Mouse (Mus musculus) lung, postnatal 25 days (tissue): ENCODE results near the gene Nol9.
"Not testable (repeated sequence)": the region's sequence is repeated elsewhere in the genome, so short reads cannot be mapped to it uniquely, and the experiment has no call there.

Source experiments
- DNase-seq: peaks from one replicate; pipeline ENCODE4 v3.0.0; 2022; ENCODE audit warnings: low spot score

Gene Nol9

DNA sequence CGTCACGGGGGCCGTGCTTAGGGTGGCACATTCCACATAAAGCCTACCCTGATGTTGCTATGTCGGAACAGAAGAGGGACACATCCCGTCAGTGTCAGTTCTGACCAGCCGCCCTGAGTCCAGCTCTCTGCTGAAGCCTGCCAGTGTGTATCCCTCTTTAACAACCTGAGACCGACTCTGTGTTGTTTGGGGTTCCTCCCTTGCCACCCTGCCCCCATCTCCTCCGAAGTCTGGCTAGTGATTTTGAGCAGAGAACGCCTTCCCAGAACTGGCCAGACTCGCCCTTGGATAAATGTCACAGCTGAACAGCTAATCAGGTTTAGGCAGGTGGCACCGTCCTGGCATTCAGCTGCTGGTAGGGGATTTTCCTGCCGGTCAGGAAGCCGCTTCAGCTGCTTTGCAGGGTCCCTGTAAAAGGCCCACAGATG, 28.4 kb upstream of the Nol9 start:
- DNase-seq, result no peak

DNA sequence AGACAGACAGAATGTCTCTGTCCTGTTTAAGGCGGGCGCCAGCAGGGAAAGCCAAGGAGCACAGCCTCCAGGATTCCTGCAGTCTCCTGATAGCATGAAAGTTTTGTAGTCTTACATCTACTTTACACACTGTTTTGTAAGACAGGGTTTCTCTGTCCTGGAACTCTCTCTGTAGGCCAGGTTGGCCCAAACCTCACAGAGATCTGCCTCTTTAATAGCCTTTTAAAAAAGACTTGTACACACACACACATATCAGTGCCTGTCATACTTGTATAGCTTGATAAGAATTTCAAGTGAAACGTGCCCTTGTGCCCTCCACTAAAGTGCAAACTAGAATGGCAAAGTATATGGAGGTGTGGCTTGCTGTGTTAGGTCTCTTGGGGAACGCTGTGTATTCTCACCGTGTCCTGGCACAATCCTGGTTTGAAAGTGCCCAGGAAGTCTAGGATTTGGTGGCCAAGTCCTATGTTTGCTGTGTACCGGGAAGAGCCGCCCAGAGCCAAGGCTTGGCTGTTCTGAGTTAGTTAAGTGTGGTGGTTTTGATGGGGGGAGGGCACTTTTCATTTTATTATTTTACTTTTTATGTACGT, 27.9 kb upstream of the Nol9 start:
- DNase-seq, result peak; percentile 67

DNA sequence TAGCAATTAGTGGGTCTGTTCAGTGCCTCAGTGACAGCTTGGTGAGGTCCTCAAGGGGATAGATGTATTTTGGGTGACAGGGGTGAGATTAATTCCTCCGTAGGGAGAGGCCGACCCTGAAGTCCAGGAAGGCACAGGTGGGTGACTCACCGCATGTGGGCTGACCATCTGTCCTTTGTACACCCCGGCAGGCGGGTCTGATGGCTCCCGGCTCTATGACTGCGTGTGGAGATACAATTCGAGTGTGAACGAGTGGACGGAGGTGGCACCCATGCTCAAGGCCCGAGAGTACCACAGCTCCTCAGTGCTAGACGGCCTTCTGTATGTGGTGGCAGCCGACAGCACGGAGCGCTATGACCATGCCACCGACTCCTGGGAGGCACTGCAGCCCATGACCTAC, 27.0 kb upstream of the Nol9 start:
- no peak for DNase-seq

DNA sequence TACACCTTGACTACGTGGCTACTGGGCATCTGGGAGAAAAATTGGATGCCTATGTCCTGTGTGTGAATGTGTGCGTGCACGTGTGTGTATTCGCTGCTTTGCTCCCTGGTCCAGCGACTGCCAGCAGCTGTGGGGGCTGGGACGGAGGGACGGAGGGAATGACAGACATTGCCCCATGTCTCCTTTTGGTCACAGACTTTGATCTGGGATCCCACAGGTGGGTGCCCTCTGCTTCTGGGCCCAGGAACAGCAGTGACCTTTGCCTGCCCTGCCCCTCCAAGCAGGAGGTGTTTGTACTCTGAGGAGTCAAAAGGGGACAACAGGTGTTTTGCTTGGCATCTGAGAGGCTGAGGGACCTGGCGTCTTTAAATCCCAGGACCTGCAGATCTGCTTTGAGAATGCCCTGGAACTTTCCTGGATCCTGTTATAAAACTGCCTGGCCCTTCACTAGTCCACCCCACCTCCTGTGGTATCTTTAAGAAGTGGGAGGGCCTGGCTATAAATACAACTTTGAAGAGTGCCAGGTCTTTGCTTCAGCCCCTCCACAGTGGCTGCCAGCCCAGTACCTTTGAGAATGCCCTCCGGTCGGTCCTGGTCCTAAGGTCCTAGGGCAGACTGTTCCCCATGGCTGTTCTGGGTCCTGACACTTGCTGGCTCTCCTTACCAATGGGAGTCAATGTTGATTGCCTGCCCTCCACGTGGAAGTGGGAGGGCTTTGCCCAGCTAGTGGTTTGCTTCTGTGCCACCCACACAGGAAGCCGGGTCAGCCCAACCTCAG, 25.9 kb upstream of the Nol9 start:
- DNase-seq, result no peak

DNA sequence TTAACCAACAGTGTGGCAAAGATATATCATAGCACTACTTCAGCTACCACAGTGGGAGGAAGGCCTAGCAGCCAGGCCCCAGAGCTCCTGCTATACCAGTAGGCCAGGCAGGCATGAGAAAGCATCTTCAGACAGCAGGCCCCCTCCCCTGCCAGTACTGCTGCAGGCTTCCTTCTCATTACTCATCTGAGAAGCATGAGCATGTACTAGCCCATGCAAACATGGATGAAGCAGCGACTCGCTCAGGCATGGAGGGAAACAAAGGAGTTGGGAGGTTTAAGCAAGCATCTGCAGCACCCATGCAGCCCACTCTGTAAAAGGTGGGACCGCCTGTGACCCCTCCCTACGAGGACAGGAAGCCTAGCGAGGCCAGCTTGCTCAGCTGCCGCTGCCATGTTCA, 20.0 kb upstream of the Nol9 start:
- DNase-seq, result no peak

DNA sequence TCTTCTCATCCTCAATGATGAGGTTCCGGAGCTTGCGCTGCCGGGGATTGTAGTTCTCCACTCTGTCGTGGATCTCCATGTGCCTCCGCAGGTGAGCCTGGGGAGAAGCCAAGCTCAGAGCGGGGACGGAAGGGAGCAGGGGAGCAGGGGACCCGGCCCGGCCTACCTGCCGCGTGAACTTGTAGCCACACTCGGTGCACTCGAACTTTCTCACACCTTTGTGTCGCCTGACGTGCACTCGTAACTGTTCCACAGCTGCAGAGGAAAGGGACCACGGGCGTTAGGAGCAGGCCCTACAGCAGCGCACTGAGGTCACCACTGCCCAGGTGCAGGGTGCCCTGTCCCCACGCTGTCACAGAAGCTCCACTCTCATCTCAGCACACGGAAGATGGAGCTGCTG, 19.1 kb upstream of the Nol9 start:
- no peak for DNase-seq

DNA sequence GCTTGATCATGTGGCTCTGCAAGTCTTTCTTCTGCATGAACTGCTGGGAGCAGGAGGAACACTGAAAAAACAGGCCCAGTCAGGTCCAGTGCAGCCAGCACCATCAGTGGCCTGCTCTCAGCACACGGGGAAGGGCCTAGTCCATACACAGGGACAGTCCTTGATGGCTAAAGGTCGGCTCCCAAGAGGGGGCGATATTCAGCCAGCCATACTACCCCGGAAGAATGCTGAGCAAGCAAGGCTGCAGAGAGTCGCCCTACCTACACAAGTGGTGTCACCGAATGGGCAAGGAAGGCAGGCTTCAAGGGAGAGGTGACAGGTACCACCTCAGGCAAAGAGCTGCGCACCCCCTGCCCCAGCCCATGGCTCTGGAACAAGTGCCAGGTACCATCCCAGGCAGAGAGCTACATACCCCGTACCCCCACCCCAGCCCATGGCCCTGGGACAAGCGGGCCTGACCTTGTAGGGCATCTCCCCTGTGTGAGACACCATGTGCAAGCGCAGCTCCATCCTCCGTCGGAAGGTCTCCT, 17.5 kb upstream of the Nol9 start:
- DNase-seq, result no peak

DNA sequence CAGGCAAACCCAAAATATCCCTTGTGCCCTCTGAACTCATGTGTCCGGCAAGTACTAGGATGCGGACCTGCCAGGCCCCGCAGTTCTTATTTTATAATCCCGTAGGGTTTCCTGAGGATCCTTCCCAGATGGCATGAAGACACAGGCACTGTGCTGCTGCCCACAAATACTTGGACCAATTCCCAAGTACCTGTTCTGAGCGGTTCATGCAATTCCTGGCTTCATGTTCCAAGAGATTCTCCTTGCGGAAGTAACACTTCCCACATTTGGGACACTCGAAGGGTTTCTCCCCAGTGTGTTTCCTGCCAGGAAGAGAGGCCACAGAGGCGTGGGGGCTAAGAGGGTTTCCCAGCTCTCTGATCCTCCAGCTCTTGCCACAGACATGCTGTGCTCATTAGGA, 16.6 kb upstream of the Nol9 start:
- no peak for DNase-seq

DNA sequence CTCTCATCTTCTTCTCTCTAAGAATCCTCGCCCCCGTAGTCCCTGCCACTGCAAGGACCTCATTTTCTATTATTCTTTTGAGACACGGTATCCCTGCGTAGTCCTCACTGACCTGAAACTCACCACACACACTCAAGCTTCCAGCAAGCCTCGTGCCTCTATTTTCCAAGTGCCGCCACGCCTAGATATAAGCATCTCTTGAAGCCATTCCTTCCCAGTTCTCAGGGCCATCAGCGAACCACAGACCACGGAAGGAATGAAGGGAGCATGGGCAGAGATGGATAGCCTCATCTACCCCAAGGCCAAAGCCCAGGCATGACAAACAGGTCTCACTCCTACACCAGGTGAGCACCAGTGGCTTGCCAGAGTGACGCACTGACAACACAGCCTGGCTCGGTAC, 14.6 kb upstream of the Nol9 start:
- DNase-seq, result peak; percentile 31

DNA sequence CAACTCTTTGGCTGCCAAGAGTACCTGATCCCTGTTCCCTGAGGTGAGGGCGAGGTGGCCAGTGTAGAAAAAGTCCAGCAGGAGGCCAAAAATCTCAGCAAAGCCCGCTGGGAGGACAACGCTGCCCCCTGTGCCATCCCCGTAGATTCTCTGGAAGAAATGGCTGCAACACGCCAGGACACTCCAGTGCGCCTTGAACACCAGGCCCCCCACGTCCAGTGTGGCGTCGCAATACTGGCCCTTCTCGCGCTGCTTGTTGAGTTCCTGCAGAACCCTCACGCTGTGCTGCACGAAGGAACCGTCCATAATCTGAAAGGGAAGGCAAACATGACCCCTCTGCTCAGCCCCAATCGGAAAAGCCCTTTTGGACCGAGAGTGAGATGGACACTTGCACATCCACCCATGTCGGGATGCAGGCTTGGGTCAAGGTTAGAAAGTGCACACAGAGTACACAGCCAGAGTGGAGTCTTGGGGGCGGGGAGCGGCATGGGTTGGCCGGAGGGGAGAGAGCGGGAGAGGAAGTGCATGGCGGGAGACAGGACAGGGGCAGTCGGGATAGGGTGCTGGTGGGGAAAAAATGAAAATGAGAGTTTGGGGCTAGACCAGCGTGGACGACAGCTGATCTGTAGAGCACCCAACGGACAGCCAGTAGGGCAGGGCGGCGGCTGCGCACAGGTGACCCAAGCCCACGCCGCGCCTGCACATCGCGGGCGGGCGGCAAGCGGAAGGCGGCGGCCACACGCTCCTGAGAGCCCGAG, 12.2 kb upstream of the Nol9 start:
- DNase-seq, result peak; percentile 30

DNA sequence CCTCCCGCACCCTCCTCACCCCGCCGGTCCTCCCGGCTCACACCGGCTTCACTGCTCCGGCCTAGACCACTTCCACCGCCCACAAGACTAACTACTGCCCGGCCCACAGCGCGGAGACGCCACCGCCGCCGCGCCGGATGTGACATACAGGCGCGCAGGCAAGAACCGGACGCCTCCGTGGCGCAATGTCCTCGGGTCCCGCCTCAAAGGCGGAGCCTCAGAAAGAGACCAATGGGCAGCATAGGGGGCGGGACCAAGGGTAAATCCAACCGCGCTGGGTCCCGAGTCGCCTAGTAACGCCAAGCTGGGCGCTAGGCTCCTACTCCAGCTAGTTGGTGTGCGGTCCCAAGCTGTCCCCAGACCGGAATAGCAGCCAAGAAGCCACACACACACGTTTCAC, 11.6 kb upstream of the Nol9 start, which contains the start of gene Zbtb48:
Gene Zbtb48, minus strand, starts transcription at position 148 of the 400 bp plus-strand sequence.
- DNase-seq, result peak; percentile 98

DNA sequence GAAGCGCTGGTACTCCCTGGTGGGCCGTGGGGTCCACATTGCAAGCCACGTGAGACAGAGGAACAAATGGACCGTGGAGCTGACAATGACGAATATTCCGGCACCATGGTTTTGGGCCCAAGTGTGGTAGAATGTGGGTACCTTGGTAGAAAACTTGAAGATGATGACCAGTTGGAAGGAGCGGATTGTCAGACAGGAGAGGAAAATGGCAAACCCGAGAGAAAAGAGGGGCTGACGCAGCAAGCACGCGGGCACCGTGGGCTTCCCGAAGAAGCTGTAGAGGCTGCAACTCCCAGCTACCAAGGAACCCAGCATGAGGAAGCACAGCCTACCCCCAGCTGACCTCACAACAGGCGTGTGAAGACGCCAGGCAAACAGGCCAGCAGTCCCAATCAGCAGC, 10.7 kb upstream of the Nol9 start:
- no peak for DNase-seq

DNA sequence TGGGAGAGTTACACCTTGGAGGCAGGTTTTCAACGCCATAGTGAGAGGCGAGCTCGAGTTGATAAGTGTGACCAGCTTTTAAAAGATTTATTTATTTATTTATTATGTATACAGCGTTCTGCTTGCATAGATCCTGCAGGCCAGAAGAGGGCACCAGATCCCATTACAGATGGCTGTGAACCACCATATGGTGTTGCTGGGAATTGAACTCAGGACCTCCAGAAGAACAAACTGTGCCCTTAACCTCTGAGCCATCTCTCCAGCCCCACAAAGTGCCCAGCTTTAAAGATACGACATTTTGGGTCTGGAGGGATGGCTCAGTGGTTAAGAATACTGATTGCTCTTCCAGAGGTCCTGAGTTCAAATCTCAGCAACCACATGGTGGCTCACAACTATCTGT, 10.0 kb upstream of the Nol9 start:
- no peak for DNase-seq

DNA sequence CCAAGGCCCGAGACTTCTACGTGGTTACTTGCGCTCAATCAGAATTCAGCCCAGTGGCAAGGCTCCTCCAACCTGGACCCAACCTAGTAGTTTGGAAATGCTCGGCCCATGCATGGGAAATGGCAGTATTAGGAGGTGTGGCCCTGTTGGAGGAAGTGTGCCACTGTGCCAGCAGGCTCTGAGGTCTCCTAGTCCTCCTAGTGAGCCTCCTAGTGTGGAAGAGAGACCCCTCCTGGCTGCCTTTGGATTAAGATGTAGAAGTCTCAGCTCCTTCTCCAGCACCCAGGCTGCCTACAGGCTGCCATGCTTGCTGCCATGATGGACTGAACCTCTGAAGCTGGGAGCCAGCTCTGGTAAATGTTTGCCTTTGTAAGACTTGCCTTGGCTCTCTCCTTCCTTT, 9.1 kb upstream of the Nol9 start:
- DNase-seq, result peak; percentile 48

DNA sequence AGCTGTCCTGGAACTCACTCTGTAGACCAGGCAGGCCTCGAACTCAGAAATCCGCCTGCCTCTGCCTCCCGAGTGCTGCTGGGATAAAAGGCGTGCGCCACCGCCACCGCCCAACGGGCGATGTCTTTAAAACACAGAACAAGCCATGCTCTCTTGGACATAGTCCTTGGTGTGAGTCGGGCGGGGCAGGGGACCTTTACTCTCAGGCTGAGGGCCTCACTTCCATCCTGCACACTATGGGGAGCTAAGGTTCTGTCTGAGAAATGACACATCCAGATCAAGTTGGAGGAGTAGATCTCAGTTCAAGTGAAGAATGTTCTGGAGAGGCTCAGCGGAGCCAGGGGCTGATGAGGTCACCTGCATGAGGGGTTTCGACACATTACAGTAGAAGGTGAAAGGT, 6.2 kb upstream of the Nol9 start:
- DNase-seq, result no peak

DNA sequence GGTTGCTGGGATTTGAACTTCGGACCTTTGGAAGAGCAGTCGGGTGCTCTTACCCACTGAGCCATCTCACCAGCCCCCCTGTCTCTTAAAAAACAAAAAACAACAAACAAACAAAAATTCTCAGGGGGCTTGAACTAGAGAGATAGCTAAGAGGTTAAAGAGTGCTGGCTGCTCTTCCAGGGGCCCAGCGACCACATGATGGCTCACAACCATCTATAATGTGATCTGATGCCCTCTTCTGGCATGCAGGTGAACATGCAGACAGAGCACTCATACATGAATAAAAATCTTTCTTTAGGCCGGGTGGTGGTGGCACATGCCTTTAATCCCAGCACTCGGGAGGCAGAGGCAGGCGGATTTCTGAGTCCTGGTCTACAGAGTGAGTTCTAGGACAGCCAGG, 2.7 kb upstream of the Nol9 start:
- DNase-seq, result not testable (repeated sequence)

DNA sequence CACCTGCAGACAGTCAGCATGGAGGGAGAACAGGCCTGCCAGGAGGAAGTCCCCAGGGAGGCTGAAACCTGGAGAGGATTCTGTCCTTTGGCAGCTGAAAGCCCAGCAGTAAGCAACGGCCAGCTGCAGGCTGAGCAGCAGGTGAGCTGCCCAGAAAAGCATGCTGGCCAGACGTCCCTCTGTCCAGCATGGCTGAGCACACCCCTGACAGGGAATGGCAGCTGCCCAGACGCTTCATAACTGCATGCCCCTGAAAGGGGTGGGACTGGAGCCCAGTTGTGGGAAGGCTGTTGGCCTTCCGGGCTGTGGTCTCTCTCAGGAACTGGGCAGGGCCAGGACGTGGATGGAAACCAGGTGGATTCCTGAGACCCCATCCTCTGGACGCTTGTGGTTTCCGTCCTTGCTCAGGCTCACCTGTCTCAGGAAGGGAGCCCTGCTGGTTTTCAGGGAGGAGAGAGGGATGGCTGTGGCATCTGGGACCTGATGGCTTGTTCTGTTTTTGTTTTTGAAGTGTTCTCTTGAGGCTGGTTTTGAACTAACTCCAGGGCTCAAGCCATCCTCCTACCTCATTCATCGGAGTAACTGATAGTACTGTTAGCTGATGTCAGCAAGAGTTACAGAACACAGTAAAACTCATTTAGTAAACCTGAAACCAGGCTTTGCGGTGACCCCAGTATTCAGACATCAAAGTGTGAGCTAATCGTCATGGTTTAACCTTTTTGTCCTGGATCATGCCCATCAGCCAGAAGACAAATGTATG, 716 bp upstream of the Nol9 start, which contains the start of gene Tas1r1:
Gene Tas1r1, minus strand, starts transcription at position 344 of the 760 bp plus-strand sequence.
- DNase-seq, result no peak

DNA sequence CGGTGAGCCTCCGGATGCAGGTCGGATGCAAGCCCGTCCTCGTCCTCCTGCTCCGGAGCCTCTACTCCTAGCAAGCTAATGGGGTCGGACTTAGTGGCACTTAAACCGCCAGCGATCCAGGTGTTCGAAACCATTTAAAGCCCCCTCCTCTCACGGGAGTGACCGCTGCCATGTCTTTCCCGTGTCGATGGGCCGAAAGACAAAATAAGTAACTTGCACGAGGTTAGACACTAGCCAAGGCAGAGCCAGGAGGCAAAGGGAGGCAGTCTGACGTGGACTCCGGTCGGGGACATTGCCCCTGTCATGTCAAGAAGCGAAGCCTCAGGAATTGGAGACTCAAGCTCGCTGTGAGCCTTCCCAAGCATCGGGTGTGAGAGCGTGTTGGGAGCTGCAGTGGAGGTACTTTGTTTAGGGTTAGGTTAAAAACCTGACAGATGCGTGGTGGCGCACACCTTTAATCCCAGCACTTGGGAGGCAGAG, 750 bp downstream of the Nol9 start:
- no peak for DNase-seq

DNA sequence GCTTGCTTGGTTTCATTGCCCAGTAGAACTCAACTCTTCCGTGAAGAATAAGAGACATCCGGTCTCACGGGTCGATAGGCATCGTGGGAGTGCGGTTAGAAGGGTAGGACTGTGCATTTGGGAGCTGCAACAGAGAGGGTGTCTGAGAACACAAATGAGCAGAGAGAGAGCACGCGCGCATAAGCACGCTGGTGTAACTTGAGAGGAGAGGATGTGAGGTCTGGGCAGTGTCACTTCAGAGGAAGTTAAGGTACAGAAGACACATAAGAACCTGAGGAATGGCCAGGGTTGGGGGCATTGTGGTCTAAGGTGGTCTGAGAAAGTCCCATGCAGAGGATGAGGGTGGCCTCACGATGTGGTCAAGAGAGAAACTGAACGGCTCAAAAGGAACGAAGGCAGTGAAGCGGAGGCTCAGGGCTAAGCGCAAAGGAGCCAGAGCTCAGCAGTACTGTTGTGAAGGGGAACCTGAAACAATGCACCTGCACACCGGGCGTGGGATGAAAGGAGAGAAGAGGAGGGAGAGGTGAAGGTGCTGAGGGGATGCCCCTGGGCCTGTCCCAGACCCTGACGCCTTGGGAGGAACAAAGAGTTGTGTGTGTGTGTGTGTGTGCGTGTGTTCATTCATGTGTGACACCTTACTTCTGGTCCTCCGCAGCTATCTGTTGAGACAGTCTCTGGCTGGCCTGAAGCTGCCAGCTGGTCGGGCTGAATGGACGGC, 3.0 kb downstream of the Nol9 start:
- no peak for DNase-seq

DNA sequence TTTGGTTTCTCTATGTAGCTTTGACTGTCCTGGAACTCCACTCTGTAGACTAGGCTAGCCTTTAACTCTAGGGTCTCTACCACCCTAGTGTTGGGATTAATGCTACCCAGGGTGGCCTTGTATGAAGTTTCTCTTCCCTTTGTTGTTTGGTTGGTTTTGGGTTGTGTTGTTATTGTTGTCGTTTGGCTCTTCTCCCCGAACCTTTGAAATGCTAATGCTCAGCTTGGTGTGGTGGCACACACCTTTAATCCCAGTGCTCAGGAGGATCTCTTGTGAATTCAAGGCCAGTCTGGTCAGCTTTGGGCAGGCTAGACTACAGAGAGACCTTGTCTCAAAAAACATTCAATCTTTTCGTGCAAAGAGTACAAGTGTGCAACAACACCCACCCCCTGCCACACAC, 4.0 kb downstream of the Nol9 start:
- no peak for DNase-seq

DNA sequence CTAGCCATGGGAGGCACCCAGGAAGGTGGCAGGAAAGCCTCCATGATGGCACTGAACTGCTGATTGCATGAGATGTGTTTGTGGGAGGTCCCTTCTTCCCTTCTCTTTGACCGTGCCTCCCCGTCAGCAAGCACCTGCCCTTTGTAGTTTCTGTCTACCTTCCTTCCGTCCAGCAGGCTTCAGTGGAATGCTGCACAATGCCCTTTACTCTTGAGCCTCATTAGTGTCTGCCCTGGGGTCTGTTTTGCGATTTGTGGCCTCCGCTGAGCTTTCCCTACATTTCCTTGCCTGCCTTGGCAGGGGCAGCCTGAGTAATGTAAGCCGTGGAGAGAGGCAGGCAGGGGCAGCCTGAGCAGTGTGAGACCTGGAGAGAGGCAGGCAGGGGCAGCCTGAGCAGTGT, 5.5 kb downstream of the Nol9 start:
- no peak for DNase-seq
